Mouse (Mus musculus) cerebral cortex, adult 2 months (tissue): Measurements from ENCODE around the gene Tmem72.

Source experiments
- WGBS: fragments of 180-500 bp; shearing (Covaris S2); methylation state at CpG from one replicate; pipeline ENCODE4 v1.1.7; 2018; 5-methylcytosine and 5-hydroxymethylcytosine counted together

Gene Tmem72

DNA sequence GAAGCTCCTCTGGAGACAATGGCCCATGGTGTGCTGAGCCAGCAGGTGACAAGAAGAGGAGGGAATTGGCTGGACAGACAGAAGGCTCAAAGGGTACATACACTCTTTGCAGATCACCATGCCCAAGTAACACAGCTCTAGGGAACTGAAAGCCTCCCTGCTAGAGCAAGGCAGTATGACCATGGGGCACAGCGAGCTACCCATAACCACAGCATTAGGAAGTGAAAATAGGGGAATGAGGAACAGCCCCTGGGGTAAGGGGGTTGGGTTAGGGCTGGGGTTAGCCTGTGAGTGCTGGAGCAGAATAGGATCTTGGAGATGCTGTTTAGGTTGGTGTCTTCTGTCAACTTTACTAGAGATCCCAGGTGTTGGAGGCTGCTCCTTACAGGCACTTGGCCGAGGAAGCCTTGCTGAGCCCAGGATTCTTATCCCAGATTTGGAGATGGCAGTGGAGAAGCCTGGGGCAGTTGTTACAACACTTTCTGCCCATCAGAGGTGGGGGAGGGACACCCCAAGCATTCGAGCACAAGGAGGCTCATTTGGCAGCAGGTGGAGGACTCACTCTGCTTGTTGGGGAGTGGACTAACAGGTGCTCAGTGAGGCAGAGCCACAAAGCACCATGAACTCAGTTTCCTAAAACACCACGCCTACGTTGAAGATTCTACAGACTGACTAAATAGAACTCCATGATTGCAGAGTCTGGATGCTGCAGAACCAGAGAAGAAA, 37.0 kb downstream of the Tmem72 start:
- 82% methylated on average over 5 of the region's 5 CpGs for WGBS

DNA sequence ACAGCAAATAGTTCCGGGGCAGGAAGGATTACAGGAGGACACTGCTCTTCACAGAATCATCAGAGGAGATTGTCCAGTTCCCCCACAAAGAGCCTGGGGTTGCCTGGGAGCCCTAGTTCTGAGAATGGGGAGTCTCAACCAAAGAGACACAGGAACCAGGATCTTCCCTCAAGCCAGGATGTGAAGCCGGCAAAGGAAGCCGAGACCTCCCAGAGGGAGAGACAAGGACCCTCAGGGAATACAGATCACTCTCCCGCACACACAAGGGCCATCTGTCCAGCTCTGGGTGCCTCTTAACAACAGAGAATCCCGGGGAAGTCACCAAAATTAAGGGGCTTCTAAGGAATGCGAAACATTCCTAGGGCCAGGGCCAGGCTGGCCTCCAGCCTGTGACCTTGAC, 39.4 kb downstream of the Tmem72 start:
- 91% methylated on average over 6 of the region's 6 CpGs for WGBS

DNA sequence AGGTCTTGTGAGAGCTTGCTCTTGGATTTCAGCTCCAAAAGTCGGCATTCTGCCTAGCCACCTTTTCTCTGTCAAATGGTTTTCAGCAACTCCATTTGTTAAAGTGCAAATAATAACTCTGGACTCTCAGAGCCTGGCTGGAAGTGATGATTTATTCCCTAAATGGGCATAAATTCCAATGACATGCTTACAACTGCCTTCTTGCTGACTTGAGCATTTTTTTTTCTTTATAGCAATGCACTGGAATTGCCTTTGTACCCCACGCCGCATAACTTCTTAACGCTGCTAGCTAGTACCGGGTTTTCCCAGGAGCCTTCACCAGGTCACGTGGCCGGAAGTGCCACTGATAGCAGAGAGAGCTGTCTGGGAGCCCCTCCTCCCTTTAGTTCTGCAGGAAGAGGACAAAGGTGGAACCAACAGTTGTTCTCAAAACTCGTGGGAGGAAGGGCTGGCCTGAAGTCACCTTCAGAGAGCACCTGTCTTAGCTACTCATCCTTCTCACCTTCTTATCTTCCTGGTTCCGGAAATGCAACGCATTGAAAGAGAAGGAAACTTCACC, 40.3 kb downstream of the Tmem72 start:
- 83% methylated on average over 10 of the region's 10 CpGs for WGBS

DNA sequence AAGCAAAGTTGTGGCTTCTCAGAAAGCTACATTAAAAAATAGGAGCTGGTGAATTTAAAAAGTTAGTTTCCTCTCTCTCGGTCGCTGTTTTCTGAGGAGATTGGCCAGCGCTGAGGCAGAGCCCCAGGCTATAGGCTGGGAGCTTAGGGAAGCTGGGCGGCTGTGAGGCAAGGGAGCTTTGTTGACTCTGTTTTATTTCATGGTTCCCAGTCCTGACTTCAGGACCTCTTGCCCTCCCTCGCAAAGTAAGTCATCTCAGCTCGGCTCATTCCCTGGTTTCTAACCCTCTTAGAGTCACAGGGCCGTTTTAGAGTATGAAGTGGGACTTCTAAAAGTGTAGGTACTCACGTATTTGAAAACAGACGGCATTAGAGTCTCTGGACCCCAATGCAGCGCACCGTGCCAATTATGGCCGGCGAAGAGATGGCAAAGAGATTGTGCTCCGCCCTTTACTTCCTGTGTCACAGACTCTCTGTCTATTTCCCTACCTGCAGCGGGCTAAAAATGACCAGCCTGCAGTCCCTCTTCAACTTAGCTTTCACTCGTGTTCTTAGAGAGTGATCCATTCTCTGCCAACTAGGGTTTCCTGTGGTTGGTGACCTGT, 42.3 kb downstream of the Tmem72 start:
- WGBS = 43% methylated on average over 16 of the region's 16 CpGs

DNA sequence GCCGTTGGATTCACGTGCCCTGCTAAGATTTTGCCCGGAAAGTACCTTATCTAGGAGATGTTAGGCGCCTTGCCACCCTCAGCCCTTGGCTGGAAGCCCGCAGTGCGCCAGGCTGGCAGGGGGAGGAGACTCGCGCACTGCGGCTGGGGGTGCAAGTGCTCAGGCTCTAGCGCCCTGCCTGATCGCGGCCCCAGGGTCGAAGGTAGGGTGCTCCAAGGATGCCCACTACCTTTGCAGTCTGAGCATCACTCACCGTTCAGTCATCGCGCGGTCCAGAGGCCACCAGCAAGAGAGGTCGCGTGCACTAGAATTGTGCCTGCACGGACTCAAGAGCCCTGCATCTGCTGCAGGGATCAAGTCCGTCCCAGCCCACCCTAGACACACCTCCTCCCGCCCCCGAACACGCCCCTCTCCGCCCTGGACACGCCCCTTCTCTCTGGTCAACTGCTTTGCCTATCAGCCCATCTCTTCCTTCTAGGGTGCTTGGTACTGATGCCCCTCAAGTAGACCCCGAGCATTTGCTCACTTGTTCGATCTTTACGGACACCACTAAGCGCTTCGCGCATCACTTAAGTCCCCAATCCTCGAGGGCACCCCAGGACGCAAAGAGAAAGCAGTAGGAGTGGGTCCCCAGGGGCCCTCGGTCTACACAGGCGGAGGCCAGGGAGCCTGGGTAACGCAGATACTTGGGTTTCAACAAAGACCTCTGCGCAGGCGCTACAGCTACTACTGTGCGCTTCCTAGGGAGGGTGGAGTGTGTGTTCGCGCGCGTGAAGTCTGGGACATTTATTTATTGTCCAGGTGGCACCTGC, 43.0 kb downstream of the Tmem72 start, which contains the start of gene Rassf4:
Gene Rassf4 (minus strand): TSS at position 482 of the 812 bp plus-strand sequence.
- WGBS = 1% methylated on average over 44 of the region's 44 CpGs

DNA sequence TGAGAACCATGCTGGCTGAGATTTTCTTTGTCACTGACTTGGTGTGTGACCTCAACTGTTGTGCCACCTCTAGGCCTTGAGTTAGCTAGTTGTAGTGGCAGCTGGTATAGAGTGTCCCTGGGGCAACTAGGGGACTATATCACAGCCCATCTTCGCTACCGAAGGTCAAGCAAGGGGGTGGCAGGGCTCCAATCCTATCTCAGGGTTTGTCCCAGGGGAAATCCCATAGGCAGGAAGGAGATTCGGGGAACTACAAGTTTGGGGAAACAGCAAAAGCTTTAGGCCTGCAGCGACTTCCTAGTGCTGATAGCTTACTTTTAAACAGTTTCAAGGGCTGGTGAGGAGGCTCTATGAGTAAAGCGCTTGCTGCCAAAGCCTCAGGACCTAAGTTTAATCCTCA, 44.4 kb downstream of the Tmem72 start:
- WGBS = 82% methylated on average over 5 of the region's 5 CpGs

DNA sequence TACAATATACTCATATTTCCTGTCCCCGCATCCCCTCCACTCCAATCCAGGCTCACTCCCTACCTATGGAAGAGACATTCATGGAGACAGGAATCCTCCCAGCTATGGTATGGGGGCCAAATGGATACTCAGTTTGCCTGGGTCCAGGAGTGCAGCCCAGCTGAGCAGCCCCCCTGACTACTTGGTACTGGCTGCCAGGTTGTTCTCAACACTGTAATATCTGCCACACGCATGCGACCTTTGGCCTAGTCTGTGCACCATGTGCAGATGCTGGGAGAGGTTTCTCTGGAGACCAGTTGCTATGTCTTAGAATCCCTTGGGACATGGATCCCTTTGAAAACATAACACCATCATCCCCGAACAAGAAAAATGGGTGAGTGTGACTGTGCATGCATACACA, 44.9 kb downstream of the Tmem72 start:
- WGBS = 93% methylated on average over 4 of the region's 4 CpGs

DNA sequence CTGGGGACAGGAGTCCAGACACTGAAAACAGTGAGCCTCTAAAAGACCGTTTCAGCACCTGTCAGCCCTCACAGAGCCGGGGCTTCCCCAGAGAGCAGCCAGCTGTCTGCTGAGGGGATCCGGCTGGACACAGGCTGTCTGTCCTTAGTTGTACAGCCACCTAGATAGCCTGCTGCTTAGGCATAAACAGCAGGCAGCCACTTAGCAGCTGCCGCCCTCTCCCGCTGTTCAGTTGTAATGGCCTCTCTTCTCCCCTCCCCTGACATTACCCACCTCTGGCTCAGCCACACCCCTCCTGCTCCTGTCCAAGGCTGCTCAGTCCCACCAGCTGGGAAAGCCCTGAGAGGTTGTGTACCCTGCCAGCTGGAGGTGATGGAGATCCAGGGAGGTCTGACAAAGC, 45.7 kb downstream of the Tmem72 start:
- 63% methylated on average over 5 of the region's 5 CpGs for WGBS

DNA sequence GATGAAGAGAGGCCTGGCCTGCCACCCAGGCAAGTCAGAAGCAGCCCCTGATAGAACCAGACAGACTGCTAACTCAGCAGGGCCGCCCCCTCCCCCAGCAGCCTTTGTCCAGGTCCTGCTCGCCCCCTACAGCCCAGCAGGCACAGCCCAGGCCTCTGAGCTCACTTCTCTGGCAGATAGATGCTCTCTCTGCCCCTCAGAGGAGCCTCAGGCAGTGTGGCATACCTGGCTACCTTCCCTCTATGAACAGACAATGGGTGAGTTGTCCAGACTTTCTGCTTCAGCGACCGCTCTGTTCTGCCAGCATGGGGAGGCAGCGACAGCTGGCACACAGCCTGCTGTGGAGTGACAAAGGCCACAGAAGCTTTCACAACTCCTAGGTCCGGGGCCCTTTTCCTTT, 46.6 kb downstream of the Tmem72 start:
- 60% methylated on average over 6 of the region's 6 CpGs for WGBS

DNA sequence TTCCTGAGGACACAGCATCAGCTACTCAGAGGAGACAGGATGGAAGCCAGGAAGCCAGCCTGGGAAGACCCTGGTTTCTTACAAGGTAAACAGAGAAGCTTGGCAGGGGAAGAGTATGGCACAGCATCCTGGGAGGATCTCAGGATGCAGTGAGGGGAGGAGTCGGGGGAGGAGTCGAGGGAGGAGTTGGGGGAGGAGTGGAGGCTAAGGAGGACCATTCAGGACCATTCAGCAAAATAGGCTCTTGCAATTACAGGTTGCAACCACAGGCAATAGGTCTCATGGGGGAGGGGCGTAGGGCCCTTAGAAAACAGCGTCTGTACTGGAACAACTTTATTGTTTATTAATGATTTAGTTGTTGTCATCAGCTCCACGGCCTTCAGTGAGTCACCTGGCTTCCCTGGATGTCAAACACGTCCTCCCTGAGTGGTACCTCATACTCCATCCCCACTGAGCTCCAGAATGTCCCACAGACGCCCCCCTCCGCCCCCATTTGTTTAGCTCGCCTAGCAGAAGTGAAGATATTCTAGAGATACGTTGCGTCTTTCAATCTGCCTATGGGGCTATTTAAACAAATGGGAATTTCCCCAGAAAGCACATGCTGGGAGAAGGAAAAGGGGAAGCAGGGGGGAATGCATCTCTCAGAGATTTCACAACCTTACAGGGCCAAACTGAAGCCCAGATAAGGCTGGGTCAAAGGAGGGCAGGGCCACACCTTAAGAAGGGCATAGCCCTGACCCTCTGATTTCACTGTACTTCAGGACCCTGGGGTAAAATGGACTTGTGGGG, 47.8 kb downstream of the Tmem72 start:
- WGBS = 59% methylated on average over 11 of the region's 11 CpGs

DNA sequence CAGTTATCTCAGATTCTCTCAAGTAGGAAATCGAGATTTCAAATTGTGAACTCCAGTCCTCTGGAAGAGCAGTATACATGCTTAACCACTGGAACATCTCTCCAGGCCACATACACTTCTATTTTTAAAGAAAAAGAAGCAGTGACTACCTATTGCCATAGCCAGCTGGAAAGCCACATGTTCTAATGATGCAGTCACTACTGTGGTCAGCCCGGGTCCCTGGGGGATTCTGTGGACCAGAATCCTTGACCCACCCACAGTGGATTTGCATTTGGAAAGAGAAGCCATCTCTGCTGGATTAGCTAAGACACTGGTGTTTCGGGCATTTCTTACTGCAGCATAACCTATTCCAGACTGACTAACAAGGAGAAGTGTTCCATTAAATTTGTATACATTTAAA, 49.3 kb downstream of the Tmem72 start:
- 86% methylated on average over 3 of the region's 3 CpGs for WGBS

DNA sequence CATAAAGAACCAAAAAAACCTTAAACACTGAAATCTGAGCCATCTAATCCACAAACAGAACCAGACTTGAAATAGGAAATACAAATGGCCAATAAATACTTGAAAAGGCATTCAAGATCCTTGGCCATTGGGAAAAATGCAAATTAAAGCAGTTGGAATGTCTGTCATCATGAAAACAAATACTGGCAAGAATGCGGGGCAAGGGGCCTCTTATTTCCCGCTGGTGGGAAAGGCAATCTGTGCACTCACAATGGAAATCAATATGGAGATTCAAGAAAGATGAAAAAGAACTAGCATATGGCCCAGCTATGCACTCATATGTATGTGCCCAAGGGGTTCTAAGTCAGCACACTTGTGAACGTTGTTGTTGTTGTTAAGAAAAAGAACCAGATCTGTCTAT, 49.8 kb downstream of the Tmem72 start:
- WGBS = 81% methylated on average over 3 of the region's 3 CpGs

DNA sequence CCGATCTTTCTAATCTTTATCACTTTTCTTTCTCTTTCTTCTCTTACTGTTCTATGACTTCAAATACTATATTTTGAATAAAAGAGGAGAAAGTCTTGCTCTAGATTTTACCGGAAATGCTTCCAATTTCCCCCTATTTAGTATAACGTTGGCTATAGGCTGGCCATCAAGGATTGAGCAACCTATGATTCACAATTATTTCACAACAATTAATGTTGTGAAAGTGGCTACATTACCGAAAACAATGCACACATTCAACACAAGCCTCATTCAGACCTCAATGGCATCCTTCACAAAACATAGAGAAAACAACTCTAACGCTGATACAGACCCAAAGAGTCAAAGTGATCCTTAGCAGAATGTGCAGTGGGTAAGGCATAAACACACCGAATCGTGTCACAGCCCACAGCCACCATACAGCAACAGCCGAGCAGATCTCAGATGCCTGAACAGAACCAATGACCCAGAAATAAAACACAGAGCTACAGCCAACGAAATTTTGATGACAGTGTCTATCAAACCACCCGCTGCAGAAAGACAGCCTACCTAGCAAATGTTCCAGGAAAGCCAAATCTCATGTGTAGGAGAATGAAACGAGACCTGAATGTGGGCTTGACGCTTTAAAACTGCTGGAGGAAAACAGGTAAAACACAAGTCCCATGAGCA, 50.5 kb downstream of the Tmem72 start:
- WGBS = 67% methylated on average over 12 of the region's 12 CpGs

DNA sequence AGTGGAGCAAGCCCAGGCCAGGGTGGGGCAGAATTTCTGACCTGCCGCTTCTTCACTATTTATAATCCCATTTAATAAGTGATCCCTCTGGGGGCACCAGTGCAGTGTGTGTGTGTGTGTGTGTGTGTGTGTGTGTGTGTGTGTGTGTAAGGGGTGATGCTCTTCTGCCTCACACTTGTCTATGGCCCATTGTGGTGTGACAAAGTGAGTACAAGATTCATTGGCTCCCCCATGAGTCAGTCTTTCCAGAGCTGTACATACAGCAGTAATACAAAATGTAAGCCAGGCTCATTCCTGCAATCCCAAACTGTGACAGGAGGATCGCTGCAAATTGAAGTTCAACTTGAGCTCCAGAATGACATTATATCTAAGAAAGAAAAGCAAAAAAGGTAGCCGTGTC, 51.9 kb downstream of the Tmem72 start:
- 81% methylated on average over 3 of the region's 3 CpGs for WGBS

DNA sequence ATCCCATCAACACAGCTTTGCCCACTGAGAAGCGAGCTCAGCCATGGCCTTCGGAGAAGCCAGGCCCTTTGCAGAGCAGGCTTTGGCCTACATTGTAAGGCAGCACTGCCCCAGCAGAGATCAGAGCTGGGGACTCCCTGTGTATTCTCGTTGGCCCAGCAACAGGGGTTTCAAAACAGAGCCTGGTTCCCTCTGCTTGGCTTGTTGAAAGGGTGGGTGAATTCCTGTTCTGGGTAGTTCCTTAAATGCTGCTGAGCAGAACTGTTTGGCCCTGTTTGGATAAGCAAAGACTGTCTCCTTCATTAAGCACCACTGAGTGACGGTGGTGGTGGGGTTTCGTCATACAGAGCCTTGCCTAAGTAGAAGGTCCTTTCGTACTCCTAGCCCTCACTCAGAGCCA, 52.7 kb downstream of the Tmem72 start:
- WGBS = 77% methylated on average over 6 of the region's 6 CpGs

DNA sequence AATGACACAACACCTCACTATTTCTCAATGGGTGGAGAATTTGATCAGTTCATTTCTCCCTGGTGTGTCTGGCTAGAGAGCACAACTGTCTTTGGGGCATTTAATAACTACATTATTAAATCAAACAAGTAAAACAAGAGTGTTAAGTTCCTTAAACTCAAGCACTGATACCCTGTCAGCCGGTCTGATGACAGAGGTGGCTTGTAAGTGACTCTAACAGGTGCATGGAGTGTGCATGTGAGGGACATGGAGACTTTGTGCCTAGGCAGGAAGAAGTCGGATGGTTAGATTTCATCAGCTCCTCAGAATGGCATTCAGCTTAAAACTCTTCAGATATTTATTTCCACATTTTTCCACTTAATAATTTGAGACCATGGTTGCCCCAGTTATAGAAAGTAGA, 53.3 kb downstream of the Tmem72 start:
- WGBS = 91% methylated on average over 2 of the region's 2 CpGs

DNA sequence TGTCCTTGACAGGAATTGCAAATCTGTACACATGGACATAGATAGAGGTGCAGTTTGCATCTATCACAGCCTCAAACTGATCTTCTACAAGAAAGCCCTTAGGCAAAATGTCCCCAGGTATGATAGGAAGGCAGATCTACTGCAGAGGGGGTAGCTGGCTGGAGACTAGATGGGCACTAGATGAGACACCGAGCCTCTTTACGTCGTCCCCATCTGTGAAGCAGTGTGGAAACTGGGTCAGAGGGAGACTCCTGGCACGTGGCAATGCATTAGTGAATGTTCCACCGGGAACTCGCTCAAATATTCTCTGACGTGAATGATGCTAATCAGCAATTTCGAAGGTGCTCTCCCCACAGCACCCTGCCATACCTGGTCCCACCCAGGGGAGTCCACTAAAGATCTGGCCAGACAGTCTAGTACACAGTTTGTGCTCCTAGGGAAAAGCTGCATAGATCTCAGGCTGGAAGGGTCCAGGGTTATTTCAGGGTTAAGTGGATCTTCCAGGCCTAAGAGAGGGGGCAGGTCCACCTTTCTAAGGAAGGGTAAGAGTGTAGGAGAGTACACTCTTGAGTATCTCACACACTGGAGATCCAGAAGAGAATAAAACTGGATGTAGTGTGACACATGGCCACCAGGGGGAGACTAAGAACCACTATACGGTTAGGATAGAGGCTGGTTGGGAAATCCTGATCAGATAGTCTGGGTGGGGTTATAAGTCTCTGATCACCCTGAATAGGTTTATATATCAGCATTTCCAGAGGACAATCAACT, 62.8 kb downstream of the Tmem72 start:
- 31% methylated on average over 9 of the region's 9 CpGs for WGBS

DNA sequence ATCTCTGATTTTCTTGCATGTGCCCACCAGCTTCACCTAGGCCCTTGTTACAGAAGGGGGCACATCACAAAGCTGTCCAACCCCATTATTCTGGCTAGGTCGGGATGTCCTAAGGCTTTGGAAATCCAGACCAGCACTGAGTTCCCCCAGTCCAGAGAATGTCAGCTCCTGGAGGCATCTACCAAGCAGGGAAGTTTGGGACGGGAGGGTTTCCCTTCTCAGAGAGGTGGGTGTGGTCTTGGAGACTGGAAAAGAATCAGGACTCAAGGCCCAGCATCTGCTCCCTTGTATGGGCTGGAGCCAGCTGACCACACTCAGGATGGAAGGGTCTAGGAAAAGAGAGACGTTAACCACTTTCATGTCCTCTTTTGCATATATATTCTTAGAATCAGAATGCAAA, 63.5 kb downstream of the Tmem72 start:
- WGBS = 65% methylated on average over 3 of the region's 3 CpGs

DNA sequence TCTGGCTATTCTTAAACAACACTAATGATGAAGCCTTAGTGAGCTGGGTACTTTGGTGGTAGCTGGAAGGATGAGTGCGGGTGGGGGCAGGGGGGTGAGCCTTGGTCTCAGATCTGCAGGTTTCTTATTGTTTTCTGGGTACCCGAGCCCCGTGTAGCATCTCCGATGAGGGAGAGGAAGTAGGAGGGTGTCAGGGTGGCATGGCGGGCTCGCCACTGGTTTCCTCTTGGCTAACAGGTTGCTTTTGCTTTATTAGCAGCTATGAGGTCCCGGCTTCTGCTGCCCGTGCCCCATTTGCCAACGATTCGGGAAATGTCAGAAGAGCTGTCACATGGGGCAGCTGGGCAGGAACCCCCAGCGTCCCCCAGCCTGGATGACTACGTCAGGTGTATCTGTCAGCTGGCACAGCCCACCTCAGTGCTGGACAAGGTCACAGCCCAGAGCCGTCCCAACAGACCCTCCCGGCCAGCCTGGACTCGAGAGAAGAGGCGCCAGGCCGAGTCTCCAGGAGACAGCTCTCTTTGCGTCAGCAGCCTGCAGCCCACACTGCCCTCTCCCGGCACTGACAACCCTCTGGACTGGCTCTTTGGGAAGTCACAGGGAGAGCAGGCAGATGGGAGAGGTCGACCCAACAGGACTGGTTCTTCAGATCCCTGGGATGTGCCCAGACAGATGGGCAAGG, 65.1 kb downstream of the Tmem72 start:
- 81% methylated on average over 20 of the region's 20 CpGs for WGBS

DNA sequence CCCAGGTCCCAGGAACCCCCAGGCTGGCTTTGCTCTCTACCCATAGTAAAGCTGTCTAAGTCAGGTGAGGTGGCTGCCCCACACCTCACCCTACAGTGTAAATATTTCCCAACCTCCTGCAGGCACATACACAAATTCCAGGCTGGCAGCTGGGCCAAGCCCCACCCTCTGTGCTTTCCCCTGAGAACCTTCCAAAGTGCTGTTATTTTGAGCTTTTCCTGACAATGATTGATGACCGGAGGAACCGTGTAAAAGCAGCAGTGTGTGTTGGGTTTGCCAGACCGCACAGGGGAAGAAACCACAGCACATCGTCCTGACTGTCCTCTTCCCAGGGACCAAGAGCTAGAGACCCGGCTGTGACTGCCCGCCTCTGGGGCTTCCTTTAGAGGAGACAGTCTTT, 66.3 kb downstream of the Tmem72 start, which contains the start of gene Depp1:
Gene Depp1 (plus strand): TSS at position 204 of the 400 bp plus-strand sequence.
- 64% methylated on average over 6 of the region's 6 CpGs for WGBS
